ENCODE assay signal across 8 mouse cellular contexts in genomic region chr7:126566094-126566765, GRCm38 (mm10). TPM values are rescaled to one million over a fixed set of nuclear protein-coding genes. Genes with fewer than 3 reads are reported as not detected.
DNase-seq lines count a peak whose midpoint lies in the region; ATAC-seq and TF ChIP-seq lines count a peak whose summit lies in the region.

Gene Eif3c, minus strand, starts transcription at chr7:126566411.

- no peak for TF ChIP-seq CTCF in E14TG2a.4 (conservative IDR thresholded peaks at IDR 0.05; ENCODE audit: low read length)

- WGBS in forebrain, embryonic 11.5 days, result under 1% methylated on average over 46 of the region's 46 CpGs
- WGBS in heart, embryonic 16.5 days, result under 1% methylated on average over 46 of the region's 46 CpGs
- WGBS in liver, embryonic 15.5 days (ENCODE audit: insufficient replicate concordance), result under 1% methylated on average over 46 of the region's 46 CpGs
- WGBS in neural tube, embryonic 12.5 days, result under 1% methylated on average over 46 of the region's 46 CpGs

- H3K9ac ChIP-seq in forebrain, embryonic 11.5 days (ENCODE audit: low read length), result peak within 1 kb of the TSS; percentile 87
- peak within 1 kb of the TSS; percentile 91 for H3K9ac ChIP-seq in heart, embryonic 16.5 days (ENCODE audit: low read length)
- H3K9ac ChIP-seq in liver, embryonic 15.5 days, result peak within 1 kb of the TSS; percentile 91
- peak within 1 kb of the TSS; percentile 84 for H3K9ac ChIP-seq in neural tube, embryonic 12.5 days

- peak within 1 kb of the TSS; percentile 80 for H3K4me2 ChIP-seq in forebrain, embryonic 11.5 days (ENCODE audit: low read depth, low read length, severe bottlenecking)
- peak within 1 kb of the TSS; percentile 84 for H3K4me2 ChIP-seq in heart, embryonic 16.5 days (ENCODE audit: low read depth, low read length)
- peak within 1 kb of the TSS; percentile 74 for H3K4me2 ChIP-seq in liver, embryonic 15.5 days
- peak within 1 kb of the TSS; percentile 73 for H3K4me2 ChIP-seq in neural tube, embryonic 12.5 days (replicated peaks)

- H3K36me3 ChIP-seq in E14TG2a.4 (ENCODE audit: insufficient read depth, low read length), result peaks cover 38% of the 10 kb centered on the region
- peaks cover 10% of the 10 kb centered on the region for H3K36me3 ChIP-seq in forebrain, embryonic 11.5 days (ENCODE audit: control insufficient read depth, insufficient read depth, low read length)
- H3K36me3 ChIP-seq in heart, embryonic 16.5 days (ENCODE audit: control insufficient read depth, insufficient read depth), result peaks cover 29% of the 10 kb centered on the region
- peaks cover 35% of the 10 kb centered on the region for H3K36me3 ChIP-seq in liver, embryonic 15.5 days (replicated peaks)
- H3K36me3 ChIP-seq in neural tube, embryonic 12.5 days, result peaks cover 32% of the 10 kb centered on the region

- peak; percentile 91 for DNase-seq in c-Kit-positive CD71-positive TER-119-negative erythroid progenitor cells, embryonic 14.5 days (ENCODE audit: low read depth)
- DNase-seq in forebrain, embryonic 11.5 days (ENCODE audit: low spot score), result peak; percentile 88
- peak; percentile 90 to 94 for DNase-seq in kidney, postnatal 36 days
- DNase-seq in telencephalon, adult 2 months (ENCODE audit: low read depth, low spot score), result peak; percentile 92

- H3K4me1 ChIP-seq in E14TG2a.4 (replicated peaks; ENCODE audit: low read depth, low read length), result peaks cover 20% of the 10 kb centered on the region
- no peaks in the 10 kb centered on the region for H3K4me1 ChIP-seq in forebrain, embryonic 11.5 days (replicated peaks; ENCODE audit: control insufficient read depth, insufficient read depth, low read length)
- H3K4me1 ChIP-seq in heart, embryonic 16.5 days (ENCODE audit: control insufficient read depth, insufficient read depth, low read length), result peaks cover 7% of the 10 kb centered on the region; the same call in 1 of the 2 replicates
- H3K4me1 ChIP-seq in liver, embryonic 15.5 days (replicated peaks), result peaks cover 18% of the 10 kb centered on the region
- 0 out of 2 replicates have a peak, but pooled peaks cover 4% of the 10 kb centered on the region for H3K4me1 ChIP-seq in neural tube, embryonic 12.5 days

- H3K27ac ChIP-seq in forebrain, embryonic 11.5 days (ENCODE audit: low read depth, low read length), result peak within 1 kb of the TSS; percentile 31; the same call in 1 of the 2 replicates
- H3K27ac ChIP-seq in heart, embryonic 16.5 days (ENCODE audit: low read length), result peak within 1 kb of the TSS; percentile 88
- H3K27ac ChIP-seq in liver, embryonic 15.5 days (replicated peaks), result peak within 1 kb of the TSS; percentile 82
- peak within 1 kb of the TSS; percentile 37; the same call in 1 of the 2 replicates for H3K27ac ChIP-seq in neural tube, embryonic 12.5 days

- no peaks in the 10 kb centered on the region; the same call in 1 of the 2 replicates for H3K9me3 ChIP-seq in E14TG2a.4 (ENCODE audit: low read length)
- no peaks in the 10 kb centered on the region for H3K9me3 ChIP-seq in forebrain, embryonic 11.5 days (ENCODE audit: control insufficient read depth, low read length)
- no peaks in the 10 kb centered on the region for H3K9me3 ChIP-seq in heart, embryonic 16.5 days (replicated peaks; ENCODE audit: control insufficient read depth, low read length)
- no peaks in the 10 kb centered on the region for H3K9me3 ChIP-seq in liver, embryonic 15.5 days (replicated peaks)
- no peaks in the 10 kb centered on the region for H3K9me3 ChIP-seq in neural tube, embryonic 12.5 days

- H3K27me3 ChIP-seq in E14TG2a.4 (ENCODE audit: insufficient read depth, low read length), result no peaks in the 10 kb centered on the region
- H3K27me3 ChIP-seq in forebrain, embryonic 11.5 days (ENCODE audit: control insufficient read depth, insufficient read depth, low read length), result no peaks in the 10 kb centered on the region
- H3K27me3 ChIP-seq in heart, embryonic 16.5 days (ENCODE audit: control insufficient read depth, insufficient read depth, low read length), result no peaks in the 10 kb centered on the region
- no peaks in the 10 kb centered on the region for H3K27me3 ChIP-seq in liver, embryonic 15.5 days
- no peaks in the 10 kb centered on the region for H3K27me3 ChIP-seq in neural tube, embryonic 12.5 days (replicated peaks)

- peak within 1 kb of the TSS; percentile 99 for H3K4me3 ChIP-seq in E14TG2a.4 (replicated peaks; ENCODE audit: low read length)
- H3K4me3 ChIP-seq in forebrain, embryonic 11.5 days (ENCODE audit: low read depth, low read length), result peak within 1 kb of the TSS; percentile 89
- H3K4me3 ChIP-seq in heart, embryonic 16.5 days (ENCODE audit: low read length), result peak within 1 kb of the TSS; percentile 99
- H3K4me3 ChIP-seq in liver, embryonic 15.5 days (replicated peaks), result peak within 1 kb of the TSS; percentile 86
- H3K4me3 ChIP-seq in neural tube, embryonic 12.5 days, result peak within 1 kb of the TSS; percentile 93

- ATAC-seq in forebrain, embryonic 11.5 days (replicated peaks; ENCODE audit: low FRiP score), result peak; percentile 94
- ATAC-seq in heart, embryonic 16.5 days (replicated peaks; ENCODE audit: extremely low read depth, insufficient read depth, low FRiP score), result peak; percentile 94
- ATAC-seq in liver, embryonic 15.5 days (ENCODE audit: insufficient read depth), result peak; percentile 97
- ATAC-seq in neural tube, embryonic 12.5 days (ENCODE audit: low FRiP score, low read depth), result peak; percentile 91

RNA-seq across cellular contexts. Expression of gene Eif3c, which starts in this region (rescaled TPM):
- 175 and 184 TPM in 2 replicates for polyA plus RNA-seq in forebrain, embryonic 11.5 days (2014; fragmentation: Nextera tagmentation; extraction: Ambion mirVana)
- 115 and 120 TPM in 2 replicates for polyA plus RNA-seq in heart, embryonic 16.5 days (2015; fragmentation: Nextera tagmentation; extraction: Ambion mirVana)
- polyA plus RNA-seq in liver, embryonic 15.5 days (2015; fragmentation: Nextera tagmentation; extraction: Ambion mirVana), result 79.3 and 86.2 TPM in 2 replicates
- 207 and 208 TPM in 2 replicates for polyA plus RNA-seq in neural tube, embryonic 12.5 days (2016; fragmentation: Nextera tagmentation; extraction: Ambion mirVana)

Comparison
In these comparisons a context has a peak if more than half of its experiments do, and no peak if none do; other contexts are left out.
1. Peak in every context shown above with its lines: DNase-seq, ATAC-seq, H3K4me3 ChIP-seq and H3K27ac ChIP-seq.
2. H3K27ac ChIP-seq: peak in every context shown above with its lines; median percentile 88 in heart, embryonic 16.5 days; 82 in liver, embryonic 15.5 days; 37 in neural tube, embryonic 12.5 days; 31 in forebrain, embryonic 11.5 days.